In genomic region chr15:25760304-25760703, GRCm38 (mm10) we compare ENCODE assay signal across 9 mouse cellular contexts.
DNase-seq lines count a peak whose midpoint lies in the region; ATAC-seq and TF ChIP-seq lines count a peak whose summit lies in the region.
"Had no signal": no experiment of that assay in that cellular context is flagged by ENCODE, and none has a peak within 500 bp of the region (broad histone marks: within the 10 kb centered on the region; RNA-seq: fewer than 3 reads in every experiment).

No protein-coding gene starts in this region.

- TF ChIP-seq EP300 in heart, adult 2 months (IDR thresholded peaks at IDR 0.05; ENCODE audit: insufficient read depth, low read depth, low read length), result no peak

- peaks cover 30% of the 10 kb centered on the region for H3K79me2 ChIP-seq in myocyte (ENCODE audit: control insufficient read depth, insufficient read depth)
- no peaks in the 10 kb centered on the region for H3K79me2 ChIP-seq in heart, adult 2 months (replicated peaks; ENCODE audit: control insufficient read depth, insufficient read depth, low read length)

- H3K9ac ChIP-seq in ES-E14 (ENCODE audit: insufficient read depth, low read depth, low read length, poor library complexity, severe bottlenecking), result peak overlapping the region; percentile 29
- H3K9ac ChIP-seq in forebrain, embryonic 11.5 days (ENCODE audit: low read length), result peak overlapping the region; percentile 59
- H3K9ac ChIP-seq in kidney, embryonic 15.5 days, result no peak overlapping the region
- H3K9ac ChIP-seq in heart, adult 2 months (ENCODE audit: low read depth, low read length), result no peak overlapping the region

- WGBS in forebrain, embryonic 11.5 days, result 50% methylated on average over 5 of the region's 5 CpGs
- 73% methylated on average over 5 of the region's 5 CpGs for WGBS in kidney, embryonic 15.5 days
- 90% methylated on average over 5 of the region's 5 CpGs for WGBS in heart, adult 2 months

- H3K4me3 ChIP-seq in ES-E14 (ENCODE audit: insufficient read depth in 1 of 2, low read depth in 1 of 2, low read length in 2 of 2, poor library complexity in 1 of 2, severe bottlenecking in 1 of 2) (peak overlapping the region; percentile 71 to 82), myocyte (no peak overlapping the region)
- H3K4me3 ChIP-seq in forebrain, embryonic 11.5 days (ENCODE audit: low read depth, low read length), result peak overlapping the region; percentile 10; the same call in 1 of the 2 replicates
- no peak overlapping the region for H3K4me3 ChIP-seq in kidney, embryonic 15.5 days (replicated peaks)
- H3K4me3 ChIP-seq in heart, adult 2 months, result no peak overlapping the region

- in situ Hi-C loops in ES-E14 (cut with MboI; ENCODE audit: low sequenced_read_pairs in 2 of 2, unreplicated experiment in 2 of 2), result no loop called here

- intact Hi-C loops in heart, adult 2 months (cut with DNase I), result no loop called here

- peaks cover 12 to 27% of the 10 kb centered on the region in 2 experiments for H3K4me1 ChIP-seq in ES-E14 (ENCODE audit: control insufficient read depth in 2 of 2, insufficient read depth in 2 of 2, low read length in 2 of 2, poor library complexity in 1 of 2)
- H3K4me1 ChIP-seq in forebrain, embryonic 11.5 days (replicated peaks; ENCODE audit: control insufficient read depth, insufficient read depth, low read length), result peaks cover 66% of the 10 kb centered on the region
- H3K4me1 ChIP-seq in kidney, embryonic 15.5 days, result peaks cover 36% of the 10 kb centered on the region
- peaks cover 4% of the 10 kb centered on the region for H3K4me1 ChIP-seq in heart, adult 2 months (ENCODE audit: control insufficient read depth, insufficient read depth, low read length)

- H3K36me3 ChIP-seq in ES-E14 (ENCODE audit: control insufficient read depth, insufficient read depth, low read length, poor library complexity, severe bottlenecking) (peaks cover 24% of the 10 kb centered on the region), myocyte (ENCODE audit: control insufficient read depth, insufficient read depth) (peaks cover 42% of the 10 kb centered on the region)
- no peaks in the 10 kb centered on the region for H3K36me3 ChIP-seq in forebrain, embryonic 11.5 days (ENCODE audit: control insufficient read depth, insufficient read depth, low read length)
- peaks cover 42% of the 10 kb centered on the region for H3K36me3 ChIP-seq in kidney, embryonic 15.5 days
- H3K36me3 ChIP-seq in heart, adult 2 months (ENCODE audit: control insufficient read depth, insufficient read depth, low read length), result no peaks in the 10 kb centered on the region

- no peak for DNase-seq in ES-E14 (ENCODE audit: low read depth, low spot score)
- no peak for DNase-seq in forebrain, embryonic 11.5 days (ENCODE audit: low spot score)
- peak; percentile 78 for DNase-seq in layer of hippocampus, adult 9-11 months
- DNase-seq in adrenal gland, postnatal 25 days, result no peak
- DNase-seq in urinary bladder, postnatal 36 days (ENCODE audit: low spot score in 2 of 2), result no peak
- DNase-seq in heart, adult 2 months, result no peak
- DNase-seq: heart, postnatal 36 days had no signal

- TF ChIP-seq CTCF in heart, adult 2 months (IDR thresholded peaks at IDR 0.05), result no peak

- H3K9me3 ChIP-seq in ES-E14 (ENCODE audit: control insufficient read depth, insufficient read depth, low read depth, low read length), result no peaks in the 10 kb centered on the region
- no peaks in the 10 kb centered on the region for H3K9me3 ChIP-seq in forebrain, embryonic 11.5 days (ENCODE audit: control insufficient read depth, low read length)
- no peaks in the 10 kb centered on the region for H3K9me3 ChIP-seq in kidney, embryonic 15.5 days (replicated peaks)

- H3K27ac ChIP-seq in ES-E14 (ENCODE audit: insufficient read depth, low read depth, low read length, poor library complexity, severe bottlenecking), result peak overlapping the region; percentile 29; the same call in 1 of the 2 replicates
- H3K27ac ChIP-seq in forebrain, embryonic 11.5 days (ENCODE audit: low read depth, low read length), result peak overlapping the region; percentile 91
- no peak overlapping the region for H3K27ac ChIP-seq in kidney, embryonic 15.5 days
- no peak overlapping the region for H3K27ac ChIP-seq in heart, adult 2 months

- no peak for ATAC-seq in forebrain, embryonic 11.5 days (replicated peaks; ENCODE audit: low FRiP score)
- no peak for ATAC-seq in kidney, embryonic 15.5 days (replicated peaks; ENCODE audit: low FRiP score)

- peak; percentile 20 for TF ChIP-seq POLR2A in myocyte (IDR thresholded peaks at IDR 0.05; ENCODE audit: insufficient read length, low read depth)
- TF ChIP-seq POLR2A in heart, adult 2 months (IDR thresholded peaks at IDR 0.05; ENCODE audit: insufficient read depth, low read depth, low read length), result no peak

- H3ac ChIP-seq in myocyte (ENCODE audit: control insufficient read depth, insufficient read length), result no peak overlapping the region

- no peaks in the 10 kb centered on the region for H3K27me3 ChIP-seq in forebrain, embryonic 11.5 days (ENCODE audit: control insufficient read depth, insufficient read depth, low read length)
- no peaks in the 10 kb centered on the region for H3K27me3 ChIP-seq in myocyte (ENCODE audit: control insufficient read depth, insufficient read depth, insufficient read length)
- H3K27me3 ChIP-seq in kidney, embryonic 15.5 days, result no peaks in the 10 kb centered on the region
- no peaks in the 10 kb centered on the region for H3K27me3 ChIP-seq in heart, adult 2 months (ENCODE audit: control insufficient read depth, insufficient read depth, low read length)

- peak overlapping the region; percentile 42; the same call in 1 of the 2 replicates for H3K4me2 ChIP-seq in forebrain, embryonic 11.5 days (ENCODE audit: low read depth, low read length, severe bottlenecking)
- no peak overlapping the region for H3K4me2 ChIP-seq in myocyte (ENCODE audit: low read depth)
- H3K4me2 ChIP-seq in kidney, embryonic 15.5 days, result no peak overlapping the region

TF ChIP-seq in ES-E14, 5 proteins besides CTCF, POLR2A, EP300 and RAD21:
- no peak for TF ChIP-seq HCFC1 (IDR thresholded peaks at IDR 0.05; ENCODE audit: borderline replicate concordance, insufficient read depth, low read length)
- TF ChIP-seq ZNF384 (IDR thresholded peaks at IDR 0.05; ENCODE audit: low read depth, low read length), result no peak
- TF ChIP-seq CHD2 (IDR thresholded peaks at IDR 0.05; ENCODE audit: low read depth, low read length), result no peak
- TF ChIP-seq MAFK (IDR thresholded peaks at IDR 0.05; ENCODE audit: insufficient read depth, low read depth, low read length), result no peak
- no peak for TF ChIP-seq ZC3H11A (IDR thresholded peaks at IDR 0.05; ENCODE audit: borderline replicate concordance, low read depth, low read length)

TF ChIP-seq in myocyte, 11 proteins besides CTCF, POLR2A, EP300 and RAD21:
- TF ChIP-seq POLR2AphosphoS2 (IDR thresholded peaks at IDR 0.05; ENCODE audit: insufficient read length, low read depth), result peak; percentile 15
- TF ChIP-seq MYOD1 (IDR thresholded peaks at IDR 0.05; ENCODE audit: control insufficient read depth in 1 of 3, insufficient read length in 2 of 3, low read depth in 2 of 3), result peak in 1 of 3 experiments; percentile 43
- no peak for TF ChIP-seq REST (IDR thresholded peaks at IDR 0.05; ENCODE audit: insufficient read depth, insufficient read length)
- TF ChIP-seq CEBPB (IDR thresholded peaks at IDR 0.05; ENCODE audit: insufficient read depth, poor library complexity, severe bottlenecking), result peak; percentile 48; the same call in 1 of the 2 replicates

Comparison
In these comparisons a context has a peak if more than half of its experiments do, and no peak if none do; other contexts are left out.
1. H3K27ac ChIP-seq: peak in ES-E14 (single experiment) and forebrain, embryonic 11.5 days (single experiment); none in kidney, embryonic 15.5 days (single experiment) and heart, adult 2 months (single experiment).
2. H3K4me3 ChIP-seq: peak in ES-E14 (2 of 2) and forebrain, embryonic 11.5 days (single experiment); none in myocyte (single experiment), kidney, embryonic 15.5 days (single experiment) and heart, adult 2 months (single experiment).
3. H3K9ac ChIP-seq: peak in ES-E14 (single experiment) and forebrain, embryonic 11.5 days (single experiment); none in kidney, embryonic 15.5 days (single experiment) and heart, adult 2 months (single experiment).